Mouse (Mus musculus) liver, postnatal 0 days (tissue): ENCODE results near the gene Wdfy2. TPM values are rescaled to one million over a fixed set of nuclear protein-coding genes. Genes with fewer than 3 reads are reported as not detected.

ENCODE experiments used
- ATAC-seq: fragments of 200-750 bp; cut with Nextera tagmentation; 2 replicates; pipeline ENCODE4 v1.8.0; 2017; ENCODE audit warnings: mild to moderate bottlenecking, moderate library complexity
- DNase-seq: peaks from one replicate; pipeline ENCODE4 v3.0.0-alpha.2; 2016
- H3K27ac ChIP-seq: fragments of 300-500 bp; sonication (generic); 2 replicates; pipeline ENCODE4 v1.5.1; 2014; ENCODE audit warnings: antibody characterized with exemption, moderate library complexity, mild to moderate bottlenecking, low read depth
- H3K27me3 ChIP-seq: fragments of 300-500 bp; sonication (generic); 2 replicates; pipeline ENCODE4 v1.6.1; 2014; ENCODE audit warnings: low read length, control low read depth, mixed read lengths; ENCODE audit not compliant: insufficient read depth
- H3K36me3 ChIP-seq: fragments of 300-500 bp; sonication (generic); replicated peaks from 2 replicates; pipeline ENCODE4 v1.6.1; 2014; ENCODE audit warnings: mild to moderate bottlenecking, control low read depth, low read length, moderate library complexity, mixed read lengths; ENCODE audit not compliant: insufficient read depth
- H3K4me1 ChIP-seq: fragments of 300-500 bp; sonication (generic); 2 replicates; pipeline ENCODE4 v1.6.1; 2014; ENCODE audit warnings: antibody characterized with exemption, mild to moderate bottlenecking, control low read depth; ENCODE audit not compliant: insufficient read depth
- H3K4me2 ChIP-seq: fragments of 300-500 bp; sonication (generic); 2 replicates; pipeline ENCODE4 v1.6.1; 2014; ENCODE audit warnings: low read depth, mild to moderate bottlenecking, low read length, moderate library complexity, mixed read lengths
- H3K4me3 ChIP-seq: fragments of 300-500 bp; sonication (generic); 2 replicates; pipeline ENCODE4 v1.5.1; 2014; ENCODE audit warnings: low read depth, low read length
- H3K9ac ChIP-seq: fragments of 300-500 bp; sonication (generic); replicated peaks from 2 replicates; pipeline ENCODE4 v1.6.1; 2014; ENCODE audit warnings: mild to moderate bottlenecking, moderate library complexity
- H3K9me3 ChIP-seq: fragments of 300-500 bp; sonication (generic); 2 replicates; pipeline ENCODE4 v1.6.1; 2016; ENCODE audit warnings: mild to moderate bottlenecking, control low read depth, low read length, mixed read lengths
- CTCF ChIP-seq: sonication (generic); IDR thresholded peaks from 2 replicates; pipeline ENCODE4 v1.5.1; 2016; ENCODE audit warnings: antibody characterized with exemption, low read depth
- EP300 ChIP-seq: IDR thresholded peaks from 2 replicates; pipeline ENCODE4 v1.6.1; 2016; ENCODE audit warnings: antibody characterized with exemption, low read depth, mild to moderate bottlenecking
- WGBS: fragments of 180-500 bp; shearing (Covaris S2); extraction: QIAGEN DNeasy Blood & Tissue Kit; methylation state at CpG from one replicate; pipeline ENCODE4 v1.1.7; 2014; ENCODE audit not compliant: insufficient replicate concordance; 5-methylcytosine and 5-hydroxymethylcytosine counted together
- polyA plus RNA-seq: library from polyadenylated mRNA; unstranded; fragments of >200 nt; fragmentation: Nextera tagmentation; extraction: Ambion mirVana; gene quantifications from 2 replicates; pipeline ENCODE4 v1.2.1, GENCODE M21; 2015

Wdfy2 gene
- polyA plus RNA-seq, 1 experiment from 2014 or later: 2.0 TPM

DNA sequence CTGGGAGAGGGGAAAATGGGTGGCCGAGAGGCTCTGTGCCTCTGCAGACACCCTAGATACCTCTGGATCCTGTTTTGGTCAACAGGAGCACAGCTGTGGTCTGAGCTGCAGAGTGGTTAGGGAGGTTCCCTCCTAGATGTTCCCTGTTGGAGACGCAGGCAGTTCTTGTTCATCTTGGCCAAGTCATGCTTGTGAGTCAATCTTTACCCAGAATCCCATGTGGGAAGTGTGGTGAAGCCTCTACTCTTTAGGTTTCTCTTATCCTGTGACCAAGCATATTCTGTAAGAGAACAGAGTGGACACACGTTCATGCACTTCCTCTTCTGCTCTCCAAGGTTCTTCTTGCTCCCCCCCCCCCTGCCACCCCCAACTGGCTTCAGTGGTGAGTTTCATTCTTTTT is 20.8 kb downstream of the Wdfy2 start:
- WGBS: 35% methylated on average over 3 of the region's 3 CpGs
- Histone ChIP-seq H3K27ac (peak overlapping the region; percentile 34; the same call in 1 of the 2 replicates), H3K9ac (no peak overlapping the region), H3K27me3 (no peaks in the 10 kb centered on the region), H3K4me2 (no peak overlapping the region), H3K4me3 (no peak overlapping the region), H3K9me3 (no peaks in the 10 kb centered on the region), H3K36me3 (no peaks in the 10 kb centered on the region), H3K4me1 (0 out of 2 replicates have a peak, but pooled peaks cover 2% of the 10 kb centered on the region)
- ATAC-seq (peak; percentile 78), DNase-seq (no peak)
- TF ChIP-seq CTCF (no peak), EP300 (0 out of 2 replicates have a peak, but pooled peaks have one; percentile 12)

DNA sequence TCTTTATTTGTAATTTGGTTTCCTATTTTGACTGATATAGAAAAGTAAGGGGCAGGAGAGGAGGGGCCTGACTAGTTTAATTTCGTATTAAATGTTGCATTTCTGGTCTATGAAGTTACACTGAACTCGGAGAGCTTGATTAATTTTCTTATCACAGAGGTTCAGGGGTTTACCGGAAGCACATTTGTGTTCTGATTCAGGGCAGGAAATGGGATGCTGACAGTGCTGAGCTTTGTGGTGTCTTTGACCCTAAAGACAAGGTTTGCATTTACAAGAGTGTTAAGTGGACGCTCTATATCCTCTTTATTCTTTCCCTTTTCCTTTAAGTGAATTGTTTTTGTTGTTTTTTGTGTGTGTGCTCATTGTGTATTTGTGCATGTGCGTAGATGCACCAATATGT is 25.1 kb downstream of the Wdfy2 start:
- no peak for DNase-seq
- Histone ChIP-seq H3K9me3 (no peaks in the 10 kb centered on the region), H3K4me1 (peaks cover 27% of the 10 kb centered on the region), H3K36me3 (no peaks in the 10 kb centered on the region), H3K27me3 (no peaks in the 10 kb centered on the region), H3K4me3 (no peak overlapping the region), H3K4me2 (no peak overlapping the region), H3K27ac (no peak overlapping the region), H3K9ac (no peak overlapping the region)
- TF ChIP-seq CTCF: no peak
- peak; percentile 38; the same call in 1 of the 2 replicates for TF ChIP-seq EP300
- no peak for ATAC-seq
- 56% methylated on average over 5 of the region's 5 CpGs for WGBS

DNA sequence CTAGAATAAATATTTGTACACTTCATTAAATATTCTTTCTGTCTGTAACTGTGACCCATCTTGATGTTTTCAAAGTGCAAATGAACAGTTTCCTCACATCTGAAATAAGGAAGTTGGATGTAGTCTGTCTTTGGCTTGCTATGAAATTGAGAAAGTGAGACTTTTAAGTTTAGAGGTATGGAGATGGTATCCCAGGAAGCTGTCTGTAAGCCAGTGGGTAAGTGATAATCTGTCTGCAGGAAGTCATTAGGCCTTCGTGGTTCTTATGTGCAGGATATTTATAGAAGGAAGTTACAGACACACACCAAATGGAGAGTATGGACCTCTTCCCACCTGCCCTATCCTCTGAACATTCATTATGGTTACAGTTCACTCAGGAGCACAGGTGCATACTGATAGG is 26.8 kb downstream of the Wdfy2 start:
- Histone ChIP-seq H3K4me2 (no peak overlapping the region), H3K27ac (peak overlapping the region; percentile 45; the same call in 1 of the 2 replicates), H3K4me3 (no peak overlapping the region), H3K4me1 (peaks cover 34% of the 10 kb centered on the region), H3K36me3 (no peaks in the 10 kb centered on the region), H3K9ac (no peak overlapping the region), H3K27me3 (no peaks in the 10 kb centered on the region), H3K9me3 (no peaks in the 10 kb centered on the region)
- 22% methylated on average over 1 of the region's 1 CpGs for WGBS
- DNase-seq (no peak), ATAC-seq (no peak)
- TF ChIP-seq CTCF (no peak), EP300 (no peak)

DNA sequence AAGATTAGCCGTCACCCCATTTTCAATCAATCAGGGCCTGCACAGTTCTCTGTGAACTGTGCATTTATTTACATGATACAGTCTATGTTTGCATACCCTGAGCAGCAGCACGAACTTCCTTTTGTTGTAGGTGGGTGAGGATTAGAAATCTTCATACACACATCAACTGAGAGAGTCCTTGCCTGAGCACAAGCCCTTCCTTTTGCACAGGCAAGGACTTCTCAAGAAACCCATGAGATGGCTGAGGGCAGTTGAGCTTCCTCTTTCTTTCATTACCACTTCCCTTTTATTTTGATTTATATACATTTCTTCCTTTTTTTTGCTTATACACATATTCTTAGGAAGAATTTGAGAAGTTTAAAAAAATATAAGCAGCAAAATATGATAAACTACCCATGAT is 27.9 kb downstream of the Wdfy2 start:
- Histone ChIP-seq H3K27ac (peak overlapping the region; percentile 66), H3K4me3 (no peak overlapping the region), H3K27me3 (no peaks in the 10 kb centered on the region), H3K36me3 (no peaks in the 10 kb centered on the region), H3K4me2 (0 out of 2 replicates have a peak overlapping the region, but pooled peaks have one; percentile 9), H3K9me3 (no peaks in the 10 kb centered on the region), H3K4me1 (peaks cover 33% of the 10 kb centered on the region), H3K9ac (no peak overlapping the region)
- DNase-seq (no peak), ATAC-seq (peak; percentile 21)
- no peak for TF ChIP-seq CTCF
- WGBS: 13% methylated on average over 2 of the region's 2 CpGs

DNA sequence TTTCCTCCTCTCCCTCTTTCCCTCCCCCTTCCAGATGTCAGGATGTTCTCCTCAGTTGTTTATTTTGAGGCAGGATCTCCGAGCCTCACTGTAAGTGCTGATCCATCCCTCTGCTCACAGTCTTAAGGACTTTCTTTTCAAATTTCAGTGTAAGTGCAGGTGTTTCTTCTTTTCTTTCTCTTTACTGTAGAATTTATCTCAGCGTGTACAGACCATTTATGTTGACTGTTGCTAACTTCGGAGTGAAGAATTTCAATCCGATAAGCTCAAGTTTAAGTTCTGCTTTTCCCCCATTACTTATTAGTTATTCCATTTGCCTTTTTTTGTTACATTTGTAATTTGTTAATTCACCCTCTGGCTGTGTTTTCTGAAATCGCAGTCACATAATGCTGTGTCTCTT is 29.6 kb downstream of the Wdfy2 start:
- no peak for TF ChIP-seq EP300
- TF ChIP-seq CTCF: no peak
- Histone ChIP-seq H3K9ac (no peak overlapping the region), H3K4me3 (no peak overlapping the region), H3K27me3 (no peaks in the 10 kb centered on the region), H3K4me2 (no peak overlapping the region), H3K4me1 (peaks cover 33% of the 10 kb centered on the region), H3K9me3 (no peaks in the 10 kb centered on the region), H3K36me3 (no peaks in the 10 kb centered on the region), H3K27ac (no peak overlapping the region)
- DNase-seq (no peak), ATAC-seq (no peak)
- WGBS: 66% methylated on average over 5 of the region's 5 CpGs

DNA sequence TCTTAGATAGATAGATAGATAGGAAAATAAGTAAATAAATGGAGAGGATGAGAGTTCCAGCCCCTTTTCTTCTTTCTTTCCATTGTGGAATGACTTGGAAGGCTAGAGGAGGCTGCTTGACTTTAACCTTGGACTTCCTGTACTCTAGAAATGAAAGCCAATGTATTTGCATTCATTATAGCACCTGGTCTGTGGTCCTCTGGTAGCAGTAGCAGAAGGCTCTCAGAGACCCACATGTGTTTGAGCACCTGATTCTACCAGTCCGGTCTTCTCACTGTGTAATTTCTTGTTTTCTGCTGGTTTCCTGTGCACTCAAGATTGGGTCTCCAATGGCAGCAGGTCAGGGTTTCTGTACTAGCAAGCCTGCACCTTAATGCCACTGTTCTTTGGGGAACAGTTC is 30.1 kb downstream of the Wdfy2 start:
- Histone ChIP-seq H3K9me3 (no peaks in the 10 kb centered on the region), H3K4me2 (no peak overlapping the region), H3K36me3 (no peaks in the 10 kb centered on the region), H3K4me1 (peaks cover 33% of the 10 kb centered on the region), H3K27ac (no peak overlapping the region; the same call in 1 of the 2 replicates), H3K4me3 (no peak overlapping the region), H3K9ac (0 out of 2 replicates have a peak overlapping the region, but pooled peaks have one; percentile 30), H3K27me3 (no peaks in the 10 kb centered on the region)
- ATAC-seq: no peak
- no peak for DNase-seq
- TF ChIP-seq EP300 (no peak), CTCF (no peak)
- WGBS: 67% methylated on average over 1 of the region's 1 CpGs

DNA sequence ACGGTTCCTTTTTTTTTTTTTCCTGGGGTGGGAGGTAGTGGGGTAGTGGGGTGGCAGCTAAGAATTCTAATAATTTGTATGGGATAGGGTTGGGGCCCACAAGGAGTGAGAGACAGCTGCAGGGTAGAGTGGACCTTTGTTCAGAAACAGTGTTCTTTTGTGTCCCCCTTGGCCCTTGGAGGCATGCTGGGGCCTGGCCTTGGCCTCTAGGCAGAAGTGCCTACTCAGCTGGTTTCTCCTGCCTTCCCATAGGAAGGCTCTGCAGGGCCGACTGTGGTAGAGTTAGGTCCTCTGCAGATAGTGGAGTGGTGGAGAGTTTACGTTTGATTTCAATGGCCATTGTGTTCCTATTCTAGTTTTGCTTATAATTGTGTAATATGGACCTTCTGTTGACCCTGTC is 30.8 kb downstream of the Wdfy2 start:
- DNase-seq (no peak), ATAC-seq (peak; percentile 21; the same call in 1 of the 2 replicates)
- no peak overlapping the region for H3K4me3 ChIP-seq
- peaks cover 33% of the 10 kb centered on the region for H3K4me1 ChIP-seq
- no peak overlapping the region for H3K4me2 ChIP-seq
- no peaks in the 10 kb centered on the region for H3K27me3 ChIP-seq
- H3K9ac ChIP-seq: no peak overlapping the region
- no peaks in the 10 kb centered on the region for H3K36me3 ChIP-seq
- 37% methylated on average over 3 of the region's 3 CpGs for WGBS
- no peak for TF ChIP-seq CTCF
- TF ChIP-seq EP300: peak; percentile 13; the same call in 1 of the 2 replicates
- H3K9me3 ChIP-seq: no peaks in the 10 kb centered on the region
- H3K27ac ChIP-seq: no peak overlapping the region; the same call in 1 of the 2 replicates
